Mouse (Mus musculus) liver, embryonic 13.5 days (tissue): ENCODE measurements around the gene Nop2. TPM values are rescaled to one million over a fixed set of nuclear protein-coding genes. Genes with fewer than 3 reads are reported as not detected.
A peak's percentile ranks its signal among the peaks of the same experiment; 100 is the strongest.

Experiments used
- ATAC-seq: fragments of 200-750 bp; cut with Nextera tagmentation; 2 replicates; pipeline ENCODE4 v1.8.0; 2017; ENCODE audit warnings: low read depth, mild to moderate bottlenecking, moderate number of reproducible peaks, moderate library complexity
- DNase-seq: peaks from one replicate; pipeline ENCODE4 v3.0.0; 2022
- H3K27ac ChIP-seq: fragments of 300-500 bp; sonication (generic); 2 replicates; pipeline ENCODE4 v1.5.1; 2015; ENCODE audit warnings: moderate library complexity, mild to moderate bottlenecking, inconsistent platforms
- H3K27me3 ChIP-seq: fragments of 300-500 bp; sonication (generic); 2 replicates; pipeline ENCODE4 v1.6.1; 2015; ENCODE audit warnings: mild to moderate bottlenecking, inconsistent platforms
- H3K36me3 ChIP-seq: fragments of 300-500 bp; sonication (generic); 2 replicates; pipeline ENCODE4 v1.6.1; 2015; ENCODE audit warnings: mild to moderate bottlenecking, inconsistent platforms
- H3K4me1 ChIP-seq: fragments of 300-500 bp; sonication (generic); replicated peaks from 2 replicates; pipeline ENCODE4 v1.6.1; 2015; ENCODE audit warnings: inconsistent platforms
- H3K4me2 ChIP-seq: fragments of 300-500 bp; sonication (generic); 2 replicates; pipeline ENCODE4 v1.6.1; 2015; ENCODE audit warnings: inconsistent platforms, mild to moderate bottlenecking, moderate library complexity
- H3K4me3 ChIP-seq: fragments of 300-500 bp; sonication (generic); replicated peaks from 2 replicates; pipeline ENCODE4 v1.5.1; 2015; ENCODE audit warnings: mild to moderate bottlenecking, inconsistent platforms
- H3K9ac ChIP-seq: fragments of 300-500 bp; sonication (generic); 2 replicates; pipeline ENCODE4 v1.6.1; 2015; ENCODE audit warnings: mild to moderate bottlenecking, inconsistent platforms
- H3K9me3 ChIP-seq: fragments of 300-500 bp; sonication (generic); replicated peaks from 2 replicates; pipeline ENCODE4 v1.6.1; 2016; ENCODE audit warnings: inconsistent platforms
- WGBS: fragments of 180-500 bp; shearing (Covaris S2); methylation state at CpG from one replicate; pipeline ENCODE4 v1.1.7; 2015; ENCODE audit not compliant: insufficient replicate concordance; 5-methylcytosine and 5-hydroxymethylcytosine counted together
- polyA plus RNA-seq: library from polyadenylated mRNA; unstranded; fragments of >200 nt; fragmentation: Nextera tagmentation; extraction: Ambion mirVana; gene quantifications from 2 replicates; pipeline ENCODE4 v1.2.1, GENCODE M21; 2015

Gene Nop2
- polyA plus RNA-seq, 1 experiment from 2014 or later = 60.6 TPM

DNA sequence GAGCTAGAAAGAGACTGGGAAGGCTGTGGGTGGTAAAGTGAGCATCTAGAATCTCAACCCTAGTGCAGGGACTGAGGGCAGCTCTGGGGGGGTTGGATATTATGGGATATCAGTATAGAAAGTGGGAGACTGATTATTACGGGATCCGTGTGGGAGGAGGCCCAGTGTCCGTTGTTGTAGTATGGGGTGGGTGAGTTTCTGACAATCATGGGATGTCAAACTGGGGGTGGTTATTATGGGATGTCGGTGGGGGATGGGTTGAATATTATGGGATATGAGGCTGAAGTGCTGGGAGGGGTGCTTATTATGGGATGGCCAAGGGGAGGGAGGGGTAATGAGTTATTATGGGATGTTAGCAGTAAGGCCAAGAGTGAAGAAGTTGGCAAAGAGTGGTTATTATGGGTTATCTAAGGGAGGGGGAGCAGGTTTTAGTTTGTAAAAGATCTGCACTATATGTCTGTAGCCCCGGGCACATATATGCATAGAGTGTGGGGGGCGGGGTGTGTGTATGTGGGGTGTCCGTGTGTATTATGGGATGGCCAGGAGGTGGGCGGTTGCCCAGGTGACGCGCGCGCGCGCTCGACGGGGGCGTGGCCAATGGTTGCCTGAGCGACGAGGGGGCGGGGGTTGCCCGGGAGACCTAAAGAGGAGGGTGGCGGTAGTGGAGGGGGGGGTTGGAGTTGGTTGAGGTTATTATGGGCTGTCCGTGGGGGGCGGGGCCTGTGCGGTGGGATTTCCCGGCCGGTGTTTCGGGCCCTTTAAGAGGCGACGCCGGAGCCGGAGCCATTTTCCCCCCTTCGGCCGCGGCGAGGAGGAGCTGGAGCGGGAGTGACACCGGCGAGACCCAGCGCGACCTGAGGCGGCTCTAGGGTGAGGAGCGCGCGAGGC lies 36.1 kb upstream of the Nop2 start, which contains the start of gene Chd4:
Gene Chd4 (plus strand): TSS at position 591 of the 888 bp plus-strand sequence.
- Histone ChIP-seq H3K4me3 (peak within 1 kb of the TSS; percentile 95), H3K4me1 (peaks cover 65% of the 10 kb centered on the region), H3K36me3 (peaks cover 28% of the 10 kb centered on the region), H3K9ac (peak within 1 kb of the TSS; percentile 97), H3K27ac (peak within 1 kb of the TSS; percentile 95), H3K27me3 (no peaks in the 10 kb centered on the region), H3K9me3 (no peaks in the 10 kb centered on the region), H3K4me2 (peak within 1 kb of the TSS; percentile 98)
- peak; percentile 73 for ATAC-seq
- 1% methylated on average over 36 of the region's 45 CpGs for WGBS
- peak; percentile 87 for DNase-seq

DNA sequence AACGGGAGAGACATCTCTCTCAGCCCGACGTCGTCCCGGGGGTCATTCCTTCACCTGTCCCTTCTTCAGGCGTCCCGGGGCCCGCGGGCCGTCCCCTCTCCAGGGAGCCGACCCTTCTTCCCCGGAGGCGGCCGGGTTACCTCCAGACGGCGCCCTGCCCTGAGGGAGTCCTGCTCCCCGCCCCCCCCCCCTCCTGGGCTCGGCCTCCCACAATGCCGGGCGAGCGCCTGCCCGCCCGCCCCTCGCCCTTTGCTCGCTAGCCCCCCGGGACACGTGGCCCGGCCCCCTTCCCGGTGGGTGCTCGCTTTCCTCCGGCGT lies 35.5 kb upstream of the Nop2 start:
- WGBS = under 1% methylated on average over 25 of the region's 32 CpGs
- ATAC-seq = peak; percentile 42
- no peak for DNase-seq

GRCm38 (mm10) chr6:125096597-125097345 lies 34.9 kb upstream of the Nop2 start:
- peak overlapping the region; percentile 95 for H3K4me3 ChIP-seq
- H3K4me1 ChIP-seq = peaks cover 57% of the 10 kb centered on the region
- H3K9ac ChIP-seq = peak overlapping the region; percentile 97
- H3K36me3 ChIP-seq = peaks cover 39% of the 10 kb centered on the region
- peak overlapping the region; percentile 98 for H3K4me2 ChIP-seq
- peak; percentile 47 for ATAC-seq
- no peaks in the 10 kb centered on the region for H3K9me3 ChIP-seq
- H3K27ac ChIP-seq = peak overlapping the region; percentile 95
- DNase-seq = no peak
- under 1% methylated on average over 36 of the region's 44 CpGs for WGBS
- no peaks in the 10 kb centered on the region for H3K27me3 ChIP-seq

More for the DNA sequence above, 35.5 kb upstream of the Nop2 start:
- Histone ChIP-seq H3K4me3 (peak overlapping the region; percentile 95), H3K4me1 (peaks cover 59% of the 10 kb centered on the region), H3K36me3 (peaks cover 34% of the 10 kb centered on the region), H3K9ac (peak overlapping the region; percentile 97), H3K9me3 (no peaks in the 10 kb centered on the region), H3K27me3 (no peaks in the 10 kb centered on the region), H3K27ac (peak overlapping the region; percentile 95), H3K4me2 (peak overlapping the region; percentile 98)

DNA sequence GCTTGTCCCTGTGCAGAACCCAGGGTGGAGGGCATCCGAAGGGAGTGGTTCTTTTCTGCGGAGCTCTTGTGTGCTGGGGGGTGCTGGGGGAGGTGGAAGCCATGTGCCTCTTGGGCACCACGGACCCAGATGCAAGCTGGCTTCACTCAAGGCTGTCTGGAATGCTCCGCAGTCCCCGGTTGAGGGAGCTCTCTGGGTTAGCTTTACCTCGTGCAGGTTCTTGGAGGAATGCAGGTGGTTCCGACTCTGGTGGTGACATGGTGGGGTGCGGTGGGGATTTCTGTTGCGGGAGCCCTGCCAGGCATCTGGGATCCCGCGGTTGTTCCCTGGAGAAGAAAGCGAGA lies 34.4 kb upstream of the Nop2 start:
- H3K9me3 ChIP-seq = no peaks in the 10 kb centered on the region
- ATAC-seq = peak; percentile 21
- no peaks in the 10 kb centered on the region for H3K27me3 ChIP-seq
- peak overlapping the region; percentile 95 for H3K4me3 ChIP-seq
- H3K27ac ChIP-seq = peak overlapping the region; percentile 95
- H3K4me2 ChIP-seq = peak overlapping the region; percentile 98
- WGBS = 4% methylated on average over 12 of the region's 12 CpGs
- peaks cover 45% of the 10 kb centered on the region for H3K36me3 ChIP-seq
- H3K4me1 ChIP-seq = peaks cover 60% of the 10 kb centered on the region
- H3K9ac ChIP-seq = peak overlapping the region; percentile 97
- no peak for DNase-seq

GRCm38 (mm10) chr6:125097951-125098350 lies 33.8 kb upstream of the Nop2 start:
- H3K9ac ChIP-seq = peak overlapping the region; percentile 97
- H3K27ac ChIP-seq = 0 out of 2 replicates have a peak overlapping the region, but pooled peaks have one; percentile 55
- WGBS = 60% methylated on average over 8 of the region's 8 CpGs
- peaks cover 51% of the 10 kb centered on the region for H3K36me3 ChIP-seq
- DNase-seq (no peak), ATAC-seq (no peak)
- peak overlapping the region; percentile 98 for H3K4me2 ChIP-seq
- H3K9me3 ChIP-seq = no peaks in the 10 kb centered on the region
- peaks cover 66% of the 10 kb centered on the region for H3K4me1 ChIP-seq
- no peaks in the 10 kb centered on the region for H3K27me3 ChIP-seq
- H3K4me3 ChIP-seq = peak overlapping the region; percentile 95

DNA sequence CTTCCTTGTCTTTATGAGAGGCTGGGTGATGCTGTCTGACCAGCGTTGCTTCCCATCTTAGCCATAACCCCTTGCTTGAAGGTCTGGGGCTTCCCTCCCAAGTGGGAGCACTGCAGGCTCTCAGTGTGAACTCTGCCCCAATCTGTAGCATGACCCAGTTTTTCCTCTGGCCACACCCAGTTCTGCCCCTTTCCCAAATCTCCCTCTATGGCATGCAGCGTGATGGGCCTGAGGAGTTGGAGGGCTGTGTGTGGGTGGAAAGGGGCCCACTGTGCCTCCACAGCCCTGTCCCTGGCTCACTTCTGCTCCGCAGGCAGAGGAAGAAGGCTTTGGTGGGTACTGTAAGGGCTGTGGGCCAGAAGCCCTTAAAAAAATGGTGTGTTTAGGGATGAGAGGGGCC lies 33.2 kb upstream of the Nop2 start:
- H3K36me3 ChIP-seq = peaks cover 55% of the 10 kb centered on the region

DNA sequence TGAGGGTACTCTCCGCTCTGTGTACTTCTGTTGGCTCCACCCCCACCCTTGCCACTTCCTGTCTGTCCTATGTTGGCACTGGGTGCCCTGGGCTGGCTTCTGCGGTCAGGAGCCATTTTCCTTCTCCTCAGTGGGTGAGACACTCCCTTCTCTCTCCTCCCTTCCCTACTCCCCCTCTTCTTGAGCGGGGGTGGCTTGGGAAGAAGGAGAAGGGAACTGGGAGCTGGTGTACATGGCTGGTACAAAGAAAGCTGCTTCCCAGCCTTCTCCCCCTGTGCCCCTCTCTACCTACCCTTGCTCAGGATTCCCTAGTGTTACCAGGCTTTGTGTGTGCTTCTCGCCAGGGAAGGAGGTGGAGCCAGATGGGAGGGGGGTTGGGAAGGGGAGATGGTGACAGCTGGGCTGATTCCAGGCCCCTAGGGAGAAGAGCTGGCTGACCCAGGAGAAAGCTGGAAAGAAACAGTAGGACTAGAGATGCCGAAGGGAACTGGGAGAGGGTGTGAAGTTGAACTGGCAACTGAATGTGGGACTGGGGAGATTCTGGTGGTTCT lies 32.2 kb upstream of the Nop2 start:
- H3K4me2 ChIP-seq = peak overlapping the region; percentile 7
- no peak overlapping the region for H3K4me3 ChIP-seq
- ATAC-seq = no peak
- H3K27me3 ChIP-seq = no peaks in the 10 kb centered on the region
- WGBS = 68% methylated on average over 5 of the region's 5 CpGs
- H3K27ac ChIP-seq = peak overlapping the region; percentile 55
- H3K9ac ChIP-seq = 0 out of 2 replicates have a peak overlapping the region, but pooled peaks have one; percentile 97
- DNase-seq = no peak
- peaks cover 78% of the 10 kb centered on the region for H3K4me1 ChIP-seq
- no peaks in the 10 kb centered on the region for H3K9me3 ChIP-seq
- peaks cover 62% of the 10 kb centered on the region for H3K36me3 ChIP-seq

More for the DNA sequence above, 33.2 kb upstream of the Nop2 start:
- peaks cover 72% of the 10 kb centered on the region for H3K4me1 ChIP-seq
- peak overlapping the region; percentile 95 for H3K4me3 ChIP-seq
- ATAC-seq (no peak), DNase-seq (no peak)
- H3K9me3 ChIP-seq = no peaks in the 10 kb centered on the region
- H3K27ac ChIP-seq = peak overlapping the region; percentile 55; the same call in 1 of the 2 replicates
- peak overlapping the region; percentile 97 for H3K9ac ChIP-seq
- H3K4me2 ChIP-seq = peak overlapping the region; percentile 98
- 76% methylated on average over 3 of the region's 3 CpGs for WGBS
- H3K27me3 ChIP-seq = no peaks in the 10 kb centered on the region

DNA sequence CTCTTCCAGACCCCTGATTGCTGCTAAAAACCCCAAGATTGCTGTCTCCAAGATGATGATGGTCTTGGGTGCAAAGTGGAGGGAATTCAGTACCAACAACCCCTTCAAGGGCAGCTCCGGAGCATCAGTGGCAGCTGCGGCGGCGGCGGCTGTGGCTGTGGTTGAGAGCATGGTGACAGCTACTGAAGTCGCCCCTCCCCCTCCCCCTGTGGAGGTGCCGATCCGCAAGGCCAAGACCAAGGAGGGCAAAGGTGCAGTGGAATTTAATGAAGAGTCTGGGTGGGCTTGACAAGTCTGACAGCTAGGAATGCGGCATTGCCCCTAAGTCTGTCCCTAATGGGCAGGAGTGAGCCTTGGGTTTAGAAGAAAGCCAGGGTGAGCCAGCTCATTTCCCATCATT lies 30.3 kb upstream of the Nop2 start:
- ATAC-seq (no peak), DNase-seq (no peak)
- H3K27ac ChIP-seq = peak overlapping the region; percentile 34
- H3K4me2 ChIP-seq = no peak overlapping the region
- H3K36me3 ChIP-seq = peaks cover 81% of the 10 kb centered on the region
- no peaks in the 10 kb centered on the region for H3K9me3 ChIP-seq
- no peak overlapping the region for H3K9ac ChIP-seq
- 86% methylated on average over 9 of the region's 9 CpGs for WGBS
- peaks cover 71% of the 10 kb centered on the region for H3K4me1 ChIP-seq
- no peak overlapping the region for H3K4me3 ChIP-seq
- H3K27me3 ChIP-seq = no peaks in the 10 kb centered on the region

DNA sequence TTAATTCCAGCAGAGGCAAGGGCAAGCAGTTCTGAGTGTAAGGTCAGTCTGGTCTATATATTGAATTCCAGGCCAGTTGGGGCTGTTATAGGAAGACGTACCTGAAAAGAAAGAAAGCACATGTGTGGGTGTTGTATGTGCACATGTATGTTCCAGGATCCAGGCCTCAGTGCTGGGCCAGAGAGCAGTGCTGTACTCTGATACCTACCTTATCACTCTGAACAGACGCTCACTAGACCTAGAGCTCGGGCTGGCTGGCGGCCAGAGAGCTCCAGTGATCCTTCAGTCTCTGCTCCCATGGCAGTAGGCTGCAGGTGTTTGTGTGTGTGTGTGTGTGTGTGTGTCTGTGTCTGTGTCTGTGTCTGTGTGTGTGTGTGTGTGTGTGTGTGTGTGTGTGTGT lies 27.5 kb upstream of the Nop2 start:
- Histone ChIP-seq H3K4me1 (peaks cover 46% of the 10 kb centered on the region), H3K9ac (peak overlapping the region; percentile 53), H3K4me2 (peak overlapping the region; percentile 52), H3K4me3 (no peak overlapping the region; the same call in 1 of the 2 replicates), H3K27me3 (no peaks in the 10 kb centered on the region), H3K27ac (peak overlapping the region; percentile 93), H3K36me3 (peaks cover 95% of the 10 kb centered on the region), H3K9me3 (no peaks in the 10 kb centered on the region)
- 22% methylated on average over 4 of the region's 4 CpGs for WGBS
- peak; percentile 81 for DNase-seq
- peak; percentile 100 for ATAC-seq

DNA sequence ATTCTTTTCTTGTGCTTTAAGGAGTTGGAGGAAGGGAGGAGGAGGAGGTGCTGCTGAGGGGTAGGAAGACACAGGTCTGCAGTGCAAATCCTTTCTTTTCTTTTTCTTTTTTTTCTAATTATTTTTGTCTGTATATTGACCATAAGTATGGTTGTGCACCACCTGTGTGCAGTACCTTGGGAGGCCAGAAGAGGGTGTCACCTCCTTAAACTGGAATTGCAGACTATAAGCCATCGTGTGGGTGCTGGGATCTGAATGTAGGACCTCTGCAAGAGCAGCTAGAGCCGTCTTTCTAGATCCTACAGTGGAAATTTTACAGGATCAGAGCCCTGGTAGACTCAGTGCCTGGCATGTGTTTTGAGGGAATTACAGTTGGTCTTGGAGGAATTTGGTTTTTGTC lies 24.0 kb upstream of the Nop2 start:
- no peaks in the 10 kb centered on the region for H3K27me3 ChIP-seq
- H3K9ac ChIP-seq = no peak overlapping the region
- 93% methylated on average over 2 of the region's 2 CpGs for WGBS
- no peak for ATAC-seq
- no peak overlapping the region for H3K27ac ChIP-seq
- peaks cover 26% of the 10 kb centered on the region for H3K4me1 ChIP-seq
- H3K9me3 ChIP-seq = no peaks in the 10 kb centered on the region
- H3K4me3 ChIP-seq = no peak overlapping the region
- peaks cover 94% of the 10 kb centered on the region for H3K36me3 ChIP-seq
- no peak overlapping the region for H3K4me2 ChIP-seq
- DNase-seq = no peak

DNA sequence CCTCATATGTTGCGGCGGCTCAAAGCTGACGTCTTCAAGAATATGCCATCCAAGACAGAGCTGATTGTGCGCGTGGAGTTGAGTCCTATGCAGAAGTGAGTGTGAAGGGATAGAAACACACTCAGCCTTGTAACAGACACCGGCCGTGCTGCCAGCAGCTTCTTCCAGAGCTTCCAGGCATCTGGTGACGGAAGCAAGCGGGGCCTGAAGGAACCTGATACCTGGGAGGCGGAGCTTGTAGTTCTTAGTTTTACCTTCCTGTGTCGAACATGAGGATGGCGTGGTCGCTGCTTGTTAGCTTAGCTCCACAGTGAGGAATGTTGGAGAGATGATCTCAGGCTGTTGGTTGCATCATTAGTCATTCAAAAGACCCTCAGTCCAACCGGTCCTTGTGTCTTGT lies 22.3 kb upstream of the Nop2 start:
- no peak overlapping the region for H3K9ac ChIP-seq
- no peak overlapping the region for H3K27ac ChIP-seq
- peaks cover 99% of the 10 kb centered on the region for H3K36me3 ChIP-seq
- no peak for DNase-seq
- no peak for ATAC-seq
- H3K4me1 ChIP-seq = peaks cover 9% of the 10 kb centered on the region
- no peak overlapping the region for H3K4me3 ChIP-seq
- 90% methylated on average over 14 of the region's 14 CpGs for WGBS
- no peaks in the 10 kb centered on the region for H3K9me3 ChIP-seq
- H3K4me2 ChIP-seq = no peak overlapping the region
- H3K27me3 ChIP-seq = no peaks in the 10 kb centered on the region
